Mouse (Mus musculus): ENCODE measurements around the gene Mpi. TPM values are rescaled to one million over a fixed set of nuclear protein-coding genes. Genes with fewer than 3 reads are reported as not detected.

Gene Mpi
- 64.7 and 74.4 TPM in 2 replicates for polyA plus RNA-seq (2016; fragmentation: Nextera tagmentation; extraction: Ambion mirVana)

DNA sequence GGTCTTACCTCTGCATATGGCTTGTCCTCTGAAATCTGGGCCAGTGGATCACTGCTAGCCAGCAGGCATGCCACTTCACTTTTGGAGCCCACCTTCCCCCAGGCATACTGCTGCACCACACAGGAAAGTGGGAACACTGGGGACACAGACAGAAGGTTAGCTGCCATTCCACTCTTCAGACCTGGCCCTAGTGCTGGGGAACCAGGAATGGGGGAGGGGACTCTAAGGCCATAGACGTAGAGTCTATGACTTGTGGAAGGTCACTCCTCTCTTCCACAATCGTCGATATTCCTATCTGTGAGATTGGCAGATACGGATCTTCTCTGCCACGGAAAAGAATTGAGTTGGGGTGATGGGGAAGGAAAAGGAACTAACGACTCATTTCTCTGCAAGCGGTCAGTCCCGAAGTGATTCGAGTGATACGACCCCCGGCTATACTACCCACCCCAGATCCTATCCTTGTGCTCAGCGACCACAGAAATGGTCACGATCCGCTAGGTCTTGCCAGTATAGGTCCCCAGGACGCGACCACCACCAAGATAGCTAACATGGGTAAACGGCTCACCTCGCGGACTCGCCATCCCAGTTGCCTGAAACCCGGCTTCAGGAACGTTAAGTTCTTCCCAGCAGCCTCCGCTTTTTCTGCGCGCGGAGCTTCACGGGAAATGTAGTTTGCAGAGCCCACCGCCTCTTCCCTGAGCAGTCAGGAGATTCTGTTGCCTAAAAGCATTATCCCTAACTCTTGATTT is at the start of gene Mpi:
Gene Mpi, minus strand, starts transcription at position 625 of the 749 bp plus-strand sequence.
- Histone ChIP-seq H3K27ac (replicated peaks) (peak within 1 kb of the TSS; percentile 79), H3K9me3 (replicated peaks) (no peaks in the 10 kb centered on the region), H3K36me3 (peaks cover 35% of the 10 kb centered on the region), H3K27me3 (ENCODE audit: low read depth, poor library complexity, severe bottlenecking) (no peaks in the 10 kb centered on the region), H3K4me1 (peaks cover 32% of the 10 kb centered on the region), H3K4me3 (peak within 1 kb of the TSS; percentile 69)
- peak; percentile 73 for DNase-seq (ENCODE audit: low spot score)
- WGBS, result 1% methylated on average over 28 of the region's 28 CpGs

DNA sequence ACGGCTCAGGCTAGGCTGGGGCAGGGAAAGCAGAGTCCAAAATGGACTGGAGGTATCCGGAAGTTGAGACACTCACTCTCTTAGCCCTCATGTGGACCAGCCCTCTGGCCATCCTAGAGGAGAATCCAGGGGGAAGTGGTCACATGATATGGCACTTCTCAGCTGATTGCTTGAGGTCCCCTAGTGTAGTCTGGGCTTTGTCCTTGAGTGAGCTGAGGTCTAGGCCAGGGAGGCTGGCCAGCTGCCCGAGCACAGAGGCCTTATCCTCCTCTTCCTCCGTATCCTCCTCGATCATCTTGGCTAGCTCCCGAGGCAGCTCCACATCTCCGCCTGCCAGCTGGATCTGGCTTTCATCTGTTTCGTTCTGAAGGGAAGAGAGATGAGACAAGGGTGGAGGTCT is 49.5 kb upstream of the Mpi start:
- H3K4me3 ChIP-seq, result no peak overlapping the region
- no peaks in the 10 kb centered on the region for H3K36me3 ChIP-seq
- DNase-seq (ENCODE audit: low spot score), result no peak
- H3K4me1 ChIP-seq, result peaks cover 79% of the 10 kb centered on the region
- WGBS, result 78% methylated on average over 8 of the region's 8 CpGs
- peaks cover 27% of the 10 kb centered on the region for H3K27me3 ChIP-seq (ENCODE audit: low read depth, poor library complexity, severe bottlenecking)
- peak overlapping the region; percentile 42 for H3K27ac ChIP-seq (replicated peaks)
- no peaks in the 10 kb centered on the region for H3K9me3 ChIP-seq (replicated peaks)

DNA sequence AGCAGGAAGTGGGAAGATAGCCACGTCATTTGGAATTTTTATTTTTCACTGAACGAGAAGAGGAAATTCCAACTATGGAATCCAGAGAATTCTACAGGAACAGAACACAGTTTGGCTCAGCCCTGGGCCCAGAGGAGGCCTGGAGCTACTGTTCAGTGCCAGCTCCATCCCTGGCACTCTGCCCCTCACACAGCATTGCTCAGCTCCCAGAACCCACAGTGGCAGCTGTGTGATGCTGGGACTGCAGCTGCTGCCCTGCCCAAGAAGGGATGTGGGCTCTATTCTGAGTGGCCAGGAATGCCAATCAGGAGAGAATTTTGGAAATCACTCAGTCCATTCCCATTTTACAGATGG is 48.8 kb upstream of the Mpi start:
- Histone ChIP-seq H3K27ac (replicated peaks) (peak overlapping the region; percentile 65), H3K4me3 (no peak overlapping the region), H3K36me3 (no peaks in the 10 kb centered on the region), H3K27me3 (ENCODE audit: low read depth, poor library complexity, severe bottlenecking) (peaks cover 19% of the 10 kb centered on the region), H3K9me3 (replicated peaks) (no peaks in the 10 kb centered on the region), H3K4me1 (peaks cover 74% of the 10 kb centered on the region)
- no peak for DNase-seq (ENCODE audit: low spot score)
- WGBS, result 83% methylated on average over 2 of the region's 2 CpGs

DNA sequence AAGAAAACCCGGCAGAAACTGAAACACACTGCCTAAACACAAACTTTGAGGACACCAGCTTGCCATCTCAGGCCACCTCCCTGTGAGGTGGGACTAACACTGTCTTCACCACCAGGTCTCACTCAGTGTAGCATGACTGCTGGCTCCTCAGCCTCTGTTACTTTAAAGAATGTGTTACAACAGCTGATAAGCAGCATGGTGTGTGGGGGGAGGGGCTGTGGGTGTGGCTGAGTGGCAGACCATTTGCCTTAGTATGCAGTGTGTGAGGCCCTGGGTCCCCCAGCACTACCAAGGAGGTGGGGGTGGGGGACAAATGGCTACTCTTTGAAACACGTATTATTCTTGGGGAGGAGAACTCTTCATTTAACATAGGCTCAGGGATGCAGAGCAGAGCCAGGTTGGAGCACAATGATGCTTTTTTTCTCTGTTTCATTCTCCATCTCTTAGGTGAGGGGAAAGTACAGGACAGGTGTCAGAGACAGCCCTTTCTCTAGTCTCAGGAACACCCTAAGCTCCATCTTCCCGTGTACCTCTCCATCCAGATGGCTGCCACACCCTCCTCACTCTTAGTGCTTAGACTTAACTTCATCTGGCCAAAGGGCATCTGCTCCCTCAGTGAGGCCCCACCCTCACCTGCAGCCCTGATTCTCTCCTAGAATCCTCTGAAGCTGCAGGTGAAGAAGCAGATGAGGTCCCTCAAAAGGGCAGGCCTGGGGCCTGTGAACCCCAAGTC is 48.2 kb upstream of the Mpi start:
- peak; percentile 42 for DNase-seq (ENCODE audit: low spot score)
- Histone ChIP-seq H3K36me3 (no peaks in the 10 kb centered on the region), H3K27me3 (ENCODE audit: low read depth, poor library complexity, severe bottlenecking) (peaks cover 14% of the 10 kb centered on the region; the same call in 1 of the 2 replicates), H3K9me3 (replicated peaks) (no peaks in the 10 kb centered on the region), H3K27ac (replicated peaks) (peak overlapping the region; percentile 65), H3K4me1 (peaks cover 69% of the 10 kb centered on the region), H3K4me3 (0 out of 2 replicates have a peak overlapping the region, but pooled peaks have one; percentile 14)
- WGBS, result 8% methylated on average over 3 of the region's 3 CpGs

DNA sequence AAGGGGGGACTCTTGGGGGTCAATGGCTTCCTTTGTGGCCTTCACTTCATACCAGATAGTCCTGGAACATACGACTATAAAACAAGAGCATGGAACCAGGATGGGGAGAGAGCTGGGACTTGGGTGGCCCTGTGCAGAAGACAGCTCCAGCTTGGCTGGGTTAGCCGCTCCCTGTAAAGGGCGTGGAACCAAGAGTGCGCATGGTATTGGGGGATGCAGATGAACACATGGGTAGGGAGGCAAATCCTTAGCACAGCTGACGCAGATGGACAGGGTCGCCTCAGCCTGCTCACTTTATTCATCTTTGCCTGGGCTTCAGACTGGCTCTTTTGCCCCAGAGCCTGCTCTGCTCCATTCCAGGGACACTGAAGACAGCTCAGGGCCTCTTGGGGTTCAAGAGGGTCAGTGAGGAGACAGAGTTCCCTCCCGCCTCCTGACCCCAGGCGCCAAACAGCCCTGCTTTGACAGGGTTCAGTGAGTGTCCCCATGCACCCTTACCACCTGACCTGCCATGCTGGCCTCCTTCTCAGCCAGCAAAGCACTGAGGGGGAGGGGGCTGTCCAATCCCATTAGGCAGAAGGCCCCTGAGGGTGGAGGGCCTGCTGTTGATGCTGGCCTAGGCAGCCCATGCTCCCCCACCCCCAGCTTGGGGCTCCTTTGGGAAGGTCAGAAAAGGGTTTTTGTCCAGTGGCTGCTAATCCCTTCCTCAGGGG is 46.4 kb upstream of the Mpi start:
- H3K4me1 ChIP-seq, result peaks cover 62% of the 10 kb centered on the region
- H3K27me3 ChIP-seq (ENCODE audit: low read depth, poor library complexity, severe bottlenecking), result no peaks in the 10 kb centered on the region
- 25% methylated on average over 8 of the region's 8 CpGs for WGBS
- H3K9me3 ChIP-seq (replicated peaks), result no peaks in the 10 kb centered on the region
- H3K4me3 ChIP-seq, result no peak overlapping the region
- peaks cover 15% of the 10 kb centered on the region for H3K36me3 ChIP-seq
- DNase-seq (ENCODE audit: low spot score), result peak; percentile 63
- H3K27ac ChIP-seq (replicated peaks), result peak overlapping the region; percentile 65

DNA sequence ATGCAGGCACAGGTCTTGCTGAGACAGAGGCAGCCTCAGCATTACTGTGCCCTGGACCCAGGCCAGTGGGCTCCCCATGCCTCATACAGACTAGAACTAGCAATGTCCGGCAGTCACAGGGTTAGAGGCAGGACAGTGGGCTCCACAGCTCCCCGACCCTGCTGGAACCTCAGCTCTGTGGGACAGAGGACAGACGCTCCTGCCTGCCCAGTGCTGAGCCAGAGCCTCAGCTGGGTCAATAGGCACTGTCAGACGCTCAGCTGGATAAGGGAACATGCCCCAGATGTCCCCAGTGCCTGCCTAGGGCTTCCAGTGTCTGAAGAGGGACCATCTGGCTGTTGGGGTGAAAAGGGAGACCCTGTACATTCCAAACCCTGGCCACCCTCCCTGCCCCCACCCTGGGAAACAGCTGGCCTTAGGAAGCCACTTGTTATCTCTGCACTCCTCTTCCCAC is 45.4 kb upstream of the Mpi start:
- Histone ChIP-seq H3K27ac (replicated peaks) (peak overlapping the region; percentile 65), H3K27me3 (ENCODE audit: low read depth, poor library complexity, severe bottlenecking) (no peaks in the 10 kb centered on the region), H3K36me3 (peaks cover 26% of the 10 kb centered on the region), H3K4me1 (peaks cover 72% of the 10 kb centered on the region), H3K4me3 (no peak overlapping the region), H3K9me3 (replicated peaks) (no peaks in the 10 kb centered on the region)
- WGBS, result 25% methylated on average over 4 of the region's 4 CpGs
- DNase-seq (ENCODE audit: low spot score), result peak; percentile 38

DNA sequence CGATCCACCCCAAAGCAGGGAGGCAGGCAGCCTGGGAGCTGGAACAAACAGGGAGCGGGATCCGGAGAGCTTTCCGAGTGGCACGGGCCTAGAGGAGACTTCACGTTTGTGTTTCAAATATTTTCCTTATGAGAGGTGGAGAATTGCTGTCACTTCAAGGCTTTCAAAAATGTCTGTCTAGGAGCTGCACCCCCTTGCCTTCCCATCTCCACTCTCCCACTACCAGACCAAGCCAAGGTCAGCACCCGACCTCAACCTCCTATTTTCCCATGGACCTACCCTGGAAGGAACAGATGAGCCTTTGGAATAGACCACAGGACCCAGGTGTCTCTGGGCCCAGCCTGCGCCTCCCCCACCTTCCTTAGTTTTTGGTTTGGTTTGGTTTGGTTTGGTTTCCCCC is 44.7 kb upstream of the Mpi start:
- 90% methylated on average over 8 of the region's 8 CpGs for WGBS
- H3K27ac ChIP-seq (replicated peaks), result peak overlapping the region; percentile 65
- peaks cover 73% of the 10 kb centered on the region for H3K4me1 ChIP-seq
- no peak overlapping the region for H3K4me3 ChIP-seq
- no peak for DNase-seq (ENCODE audit: low spot score)
- no peaks in the 10 kb centered on the region for H3K27me3 ChIP-seq (ENCODE audit: low read depth, poor library complexity, severe bottlenecking)
- H3K36me3 ChIP-seq, result peaks cover 31% of the 10 kb centered on the region
- no peaks in the 10 kb centered on the region for H3K9me3 ChIP-seq (replicated peaks)

DNA sequence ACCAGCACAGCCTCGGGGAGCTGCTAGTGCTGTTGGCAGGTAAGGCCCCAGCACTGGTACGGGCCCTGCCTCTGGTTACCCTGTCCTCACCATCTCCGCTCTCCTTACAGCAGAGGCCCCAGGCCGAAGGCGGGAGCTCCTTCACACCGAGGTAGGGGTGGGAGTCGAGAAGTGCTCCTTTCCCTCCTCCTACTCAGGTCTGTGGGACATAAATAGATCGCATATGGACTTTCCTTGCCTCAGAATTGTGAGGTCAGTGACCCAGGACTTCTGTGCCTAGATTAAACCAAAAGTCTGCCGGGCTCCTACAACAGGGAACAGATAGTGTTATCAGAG is 41.6 kb upstream of the Mpi start:
- Histone ChIP-seq H3K4me1 (peaks cover 65% of the 10 kb centered on the region), H3K36me3 (peaks cover 31% of the 10 kb centered on the region), H3K27me3 (ENCODE audit: low read depth, poor library complexity, severe bottlenecking) (0 out of 2 replicates have a peak, but pooled peaks cover 7% of the 10 kb centered on the region), H3K9me3 (replicated peaks) (no peaks in the 10 kb centered on the region), H3K27ac (replicated peaks) (peak overlapping the region; percentile 61; the same call in 1 of the 2 replicates), H3K4me3 (0 out of 2 replicates have a peak overlapping the region, but pooled peaks have one; percentile 5)
- 76% methylated on average over 9 of the region's 9 CpGs for WGBS
- DNase-seq (ENCODE audit: low spot score), result no peak

DNA sequence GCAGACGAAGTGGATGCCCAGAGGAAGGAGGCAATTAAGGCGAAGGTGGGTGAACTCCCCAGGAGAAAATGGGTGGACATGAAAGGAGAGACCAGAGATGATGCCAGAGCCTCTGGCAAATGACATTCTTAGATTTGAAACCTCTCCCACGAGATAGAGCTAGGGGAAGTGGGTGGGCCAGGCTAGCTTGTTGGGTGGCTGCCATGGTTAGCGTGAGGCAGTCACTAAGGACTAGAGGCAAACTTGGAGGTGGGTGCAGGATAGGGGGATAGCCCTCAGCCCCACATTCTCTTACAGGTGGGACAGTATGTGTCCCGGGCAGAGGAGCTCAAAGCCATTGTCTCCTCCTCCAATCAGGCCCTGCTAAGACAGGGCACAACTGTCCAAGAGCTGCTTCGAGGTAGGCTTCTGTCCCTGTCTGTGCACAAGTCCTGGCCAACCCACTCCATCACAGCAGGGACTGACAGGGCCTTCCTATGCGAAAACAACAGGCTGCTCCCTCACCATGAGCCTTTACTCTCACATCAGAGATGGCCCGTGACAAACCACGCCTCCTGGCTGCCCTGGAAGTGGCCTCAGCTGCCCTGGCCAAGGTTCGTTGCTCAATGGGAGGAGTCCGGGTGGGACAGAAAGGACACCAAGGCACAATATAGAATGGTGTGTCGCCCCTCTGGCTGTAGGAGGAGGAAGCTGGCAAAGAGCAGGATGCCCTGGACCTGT is 41.1 kb upstream of the Mpi start:
- H3K4me3 ChIP-seq, result 0 out of 2 replicates have a peak overlapping the region, but pooled peaks have one; percentile 5
- 52% methylated on average over 12 of the region's 12 CpGs for WGBS
- DNase-seq (ENCODE audit: low spot score), result peak; percentile 33
- no peaks in the 10 kb centered on the region for H3K9me3 ChIP-seq (replicated peaks)
- H3K27me3 ChIP-seq (ENCODE audit: low read depth, poor library complexity, severe bottlenecking), result 0 out of 2 replicates have a peak, but pooled peaks cover 7% of the 10 kb centered on the region
- H3K27ac ChIP-seq (replicated peaks), result peak overlapping the region; percentile 61; the same call in 1 of the 2 replicates
- peaks cover 65% of the 10 kb centered on the region for H3K4me1 ChIP-seq
- peaks cover 31% of the 10 kb centered on the region for H3K36me3 ChIP-seq

DNA sequence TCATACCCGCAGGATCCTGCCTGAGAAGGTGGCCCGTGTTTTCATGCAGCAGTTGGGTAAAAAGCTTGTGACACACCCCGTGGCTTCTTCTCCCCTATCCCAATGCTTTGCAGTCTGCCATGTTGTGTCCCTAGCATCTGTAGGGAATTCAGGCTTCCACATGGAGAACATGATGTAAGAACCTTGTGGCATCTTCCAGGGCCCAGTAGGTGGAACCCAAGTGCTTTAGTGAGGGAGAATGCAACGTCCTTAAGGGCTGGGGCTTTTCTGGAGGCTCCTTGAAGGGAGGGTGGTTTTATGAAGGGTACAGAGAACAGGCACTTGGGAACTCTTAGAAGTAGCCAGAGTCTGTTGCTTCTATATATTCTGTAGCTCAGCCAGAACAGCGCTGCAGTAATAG is 38.2 kb upstream of the Mpi start:
- peaks cover 50% of the 10 kb centered on the region for H3K4me1 ChIP-seq
- no peaks in the 10 kb centered on the region for H3K9me3 ChIP-seq (replicated peaks)
- 0 out of 2 replicates have a peak overlapping the region, but pooled peaks have one; percentile 87 for H3K27ac ChIP-seq (replicated peaks)
- H3K27me3 ChIP-seq (ENCODE audit: low read depth, poor library complexity, severe bottlenecking), result 0 out of 2 replicates have a peak, but pooled peaks cover 7% of the 10 kb centered on the region
- DNase-seq (ENCODE audit: low spot score), result no peak
- H3K36me3 ChIP-seq, result peaks cover 51% of the 10 kb centered on the region
- 34% methylated on average over 5 of the region's 5 CpGs for WGBS
- peak overlapping the region; percentile 71 for H3K4me3 ChIP-seq

DNA sequence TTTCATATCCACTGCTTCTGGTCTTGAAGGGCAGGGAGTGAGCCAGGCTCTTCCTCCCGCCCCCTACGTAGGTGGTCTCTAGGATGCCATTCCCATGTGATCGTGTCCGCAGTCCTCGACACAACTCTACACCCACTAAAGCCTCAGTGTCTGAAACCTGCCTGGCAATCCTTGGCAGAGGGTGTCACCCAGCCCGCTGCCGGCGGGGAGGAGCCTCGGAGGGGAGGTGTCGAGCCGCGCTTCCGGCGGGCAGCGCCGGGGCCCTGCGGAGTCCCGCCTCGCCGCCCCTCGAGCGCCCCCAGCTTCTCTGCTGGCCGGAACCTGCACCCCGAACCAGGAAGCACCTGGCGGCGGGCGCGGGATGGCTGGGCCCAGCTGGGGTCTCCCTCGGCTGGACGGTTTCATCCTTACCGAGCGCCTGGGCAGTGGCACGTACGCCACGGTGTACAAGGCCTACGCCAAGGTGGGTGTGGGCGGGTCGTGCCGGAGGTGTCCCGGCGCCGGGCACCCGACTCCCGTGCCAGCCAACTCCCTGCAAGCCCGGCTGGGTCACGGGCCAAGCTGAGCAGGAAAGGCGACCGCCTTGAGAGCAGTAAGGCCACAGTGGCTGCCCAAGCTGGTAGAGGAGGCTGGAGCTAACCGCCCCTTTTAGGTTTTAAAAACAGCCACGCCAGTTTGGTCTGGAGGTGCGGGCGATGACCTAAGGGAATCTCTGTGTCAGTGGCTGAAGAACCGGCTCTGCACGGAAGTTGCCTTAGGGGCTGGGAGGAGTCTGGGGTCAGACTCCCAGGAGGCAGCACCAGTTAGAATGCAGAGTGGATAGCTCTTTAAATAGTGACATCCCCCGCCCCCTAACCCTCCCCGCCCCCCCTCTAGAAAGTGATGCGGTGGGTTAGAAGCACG is 36.9 kb upstream of the Mpi start, which contains the start of gene Ulk3:
Gene Ulk3, plus strand, starts transcription at position 229 of the 903 bp plus-strand sequence.
- Histone ChIP-seq H3K27me3 (ENCODE audit: low read depth, poor library complexity, severe bottlenecking) (0 out of 2 replicates have a peak, but pooled peaks cover 7% of the 10 kb centered on the region), H3K4me3 (peak within 1 kb of the TSS; percentile 71), H3K36me3 (peaks cover 52% of the 10 kb centered on the region), H3K27ac (replicated peaks) (peak within 1 kb of the TSS; percentile 87), H3K9me3 (replicated peaks) (no peaks in the 10 kb centered on the region), H3K4me1 (peaks cover 49% of the 10 kb centered on the region)
- peak; percentile 78 for DNase-seq (ENCODE audit: low spot score)
- WGBS, result under 1% methylated on average over 58 of the region's 58 CpGs

All from midbrain, embryonic 10.5 days (tissue).